In the genomic region with DNA sequence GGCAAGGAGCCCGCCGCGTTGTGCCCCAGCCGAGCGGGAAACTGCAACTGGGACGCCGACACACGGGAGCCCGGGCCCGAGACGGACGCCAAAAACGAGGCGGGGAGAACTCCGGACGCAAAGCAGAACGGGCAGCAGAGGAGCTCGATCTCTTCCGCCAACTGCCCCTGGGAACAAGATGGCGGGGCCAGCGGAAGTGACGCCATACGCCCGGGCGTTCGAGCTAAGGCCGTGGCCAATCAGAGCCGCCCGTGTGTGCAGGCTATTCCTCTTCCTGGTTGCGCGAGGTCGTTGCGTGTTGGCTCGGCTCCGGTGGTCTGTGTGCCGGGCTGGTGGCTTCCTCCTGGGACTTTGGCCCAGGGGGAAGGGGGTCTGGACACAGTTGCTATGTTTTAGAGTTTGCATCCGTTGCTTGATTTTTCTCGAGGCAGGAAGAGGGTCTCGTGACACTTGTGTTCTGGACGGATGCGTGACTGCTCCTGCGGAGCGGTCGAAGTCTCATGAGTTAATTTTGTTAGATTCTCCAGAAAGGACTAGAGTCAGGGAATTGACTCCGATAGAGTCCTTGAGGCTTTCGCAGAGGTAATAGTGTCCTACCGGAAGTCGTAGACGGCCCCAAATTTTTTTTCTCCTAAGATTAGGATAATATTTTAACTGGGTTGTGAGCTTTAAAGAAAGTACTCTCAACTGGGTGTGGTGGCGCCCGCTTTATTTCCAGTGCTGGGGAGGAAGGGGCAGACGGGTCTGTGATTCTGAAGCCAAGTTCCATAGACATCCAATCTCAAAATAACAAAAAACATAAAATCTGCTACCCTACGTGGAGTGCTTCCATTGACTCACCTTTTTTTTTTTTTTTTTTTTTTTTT, we compare ENCODE assay signal across 8 mouse cellular contexts. TPM values are rescaled to one million over a fixed set of nuclear protein-coding genes. Genes with fewer than 3 reads are reported as not detected.
A peak's percentile ranks its signal among the peaks of the same experiment; 100 is the strongest.
DNase-seq lines count a peak whose midpoint lies in the region; ATAC-seq lines count a peak whose summit lies in the region.

A gene (minus strand): TSS at position 180 of the 866 bp plus-strand sequence.

- H3K4me1 ChIP-seq in heart, embryonic 14.5 days (ENCODE audit: control insufficient read depth in 2 of 2, insufficient read depth in 2 of 2, low read length in 2 of 2), result peaks cover 2 to 8% of the 10 kb centered on the region in 2 experiments; a peak in 3 of 4 replicates
- peaks cover 38% of the 10 kb centered on the region for H3K4me1 ChIP-seq in liver, embryonic 13.5 days (replicated peaks)
- H3K4me1 ChIP-seq in stomach, embryonic 16.5 days (ENCODE audit: control insufficient read depth, insufficient read depth, low read length), result peaks cover 7% of the 10 kb centered on the region; the same call in 1 of the 2 replicates

- H3K27ac ChIP-seq in heart, embryonic 14.5 days (replicated peaks in 1 of 2; ENCODE audit: control insufficient read depth in 1 of 2, insufficient read depth in 1 of 2, low read depth in 2 of 2, low read length in 2 of 2), result peak within 1 kb of the TSS; percentile 98 to 99
- H3K27ac ChIP-seq in liver, embryonic 13.5 days, result peak within 1 kb of the TSS; percentile 97
- H3K27ac ChIP-seq in stomach, embryonic 16.5 days (ENCODE audit: low read length), result peak within 1 kb of the TSS; percentile 99

- H3K27me3 ChIP-seq in heart, embryonic 14.5 days (ENCODE audit: control insufficient read depth, insufficient read depth, low read length), result no peaks in the 10 kb centered on the region
- no peaks in the 10 kb centered on the region for H3K27me3 ChIP-seq in liver, embryonic 13.5 days
- H3K27me3 ChIP-seq in stomach, embryonic 16.5 days (ENCODE audit: control insufficient read depth, insufficient read depth, low read length), result no peaks in the 10 kb centered on the region

- H3K4me3 ChIP-seq in heart, embryonic 14.5 days (ENCODE audit: control insufficient read depth in 1 of 2, insufficient read depth in 1 of 2, low read depth in 1 of 2, low read length in 2 of 2), result peak within 1 kb of the TSS; percentile 88 to 95
- peak within 1 kb of the TSS; percentile 77 for H3K4me3 ChIP-seq in liver, embryonic 13.5 days (replicated peaks)
- H3K4me3 ChIP-seq in stomach, embryonic 16.5 days (replicated peaks; ENCODE audit: low read length), result peak within 1 kb of the TSS; percentile 96

- WGBS in heart, embryonic 14.5 days, result under 1% methylated on average over 49 of the region's 53 CpGs
- 1% methylated on average over 53 of the region's 53 CpGs for WGBS in liver, embryonic 13.5 days (ENCODE audit: insufficient replicate concordance)
- 1% methylated on average over 53 of the region's 53 CpGs for WGBS in stomach, embryonic 16.5 days

- H3K4me2 ChIP-seq in heart, embryonic 14.5 days (ENCODE audit: low read length), result peak within 1 kb of the TSS; percentile 96
- peak within 1 kb of the TSS; percentile 86 for H3K4me2 ChIP-seq in liver, embryonic 13.5 days
- peak within 1 kb of the TSS; percentile 95 for H3K4me2 ChIP-seq in stomach, embryonic 16.5 days (ENCODE audit: low read depth, low read length)

- H3K9ac ChIP-seq in heart, embryonic 14.5 days (ENCODE audit: low read length), result peak within 1 kb of the TSS; percentile 96
- H3K9ac ChIP-seq in liver, embryonic 13.5 days, result peak within 1 kb of the TSS; percentile 91
- H3K9ac ChIP-seq in stomach, embryonic 16.5 days (ENCODE audit: low read length), result peak within 1 kb of the TSS; percentile 94

- DNase-seq in c-Kit-negative CD71-positive TER-119-positive erythroid progenitor cells, embryonic 14.5 days (ENCODE audit: low read depth, low spot score), result peak; percentile 90
- peak; percentile 89 for DNase-seq in fibroblast of lung, adult 2 months (ENCODE audit: low read depth)
- peak; percentile 97 for DNase-seq in kidney, postnatal 14 days
- peak; percentile 92 for DNase-seq in liver, embryonic 13.5 days
- DNase-seq in neural tube, embryonic 10.5 days (ENCODE audit: extremely low spot score, low spot score), result peak; percentile 96

- ATAC-seq in CD4-positive, CD25-positive, alpha-beta regulatory T cell, adult 4 months, result peak; percentile 85
- ATAC-seq in heart, embryonic 14.5 days (ENCODE audit: insufficient number of reproducible peaks, insufficient read depth, low FRiP score, low read depth), result peak; percentile 99
- peak; percentile 97 for ATAC-seq in liver, embryonic 13.5 days (ENCODE audit: low read depth)
- peak; percentile 99 for ATAC-seq in stomach, embryonic 16.5 days (ENCODE audit: insufficient read depth, low FRiP score)

- H3K36me3 ChIP-seq in heart, embryonic 14.5 days (ENCODE audit: control insufficient read depth, insufficient read depth, low read length), result peaks cover 18% of the 10 kb centered on the region
- H3K36me3 ChIP-seq in liver, embryonic 13.5 days, result peaks cover 18% of the 10 kb centered on the region
- peaks cover 5% of the 10 kb centered on the region; the same call in 1 of the 2 replicates for H3K36me3 ChIP-seq in stomach, embryonic 16.5 days (ENCODE audit: control insufficient read depth, insufficient read depth, low read length)

- H3K9me3 ChIP-seq in heart, embryonic 14.5 days (ENCODE audit: control insufficient read depth, low read length), result no peaks in the 10 kb centered on the region
- no peaks in the 10 kb centered on the region for H3K9me3 ChIP-seq in liver, embryonic 13.5 days (replicated peaks)
- no peaks in the 10 kb centered on the region for H3K9me3 ChIP-seq in stomach, embryonic 16.5 days (replicated peaks; ENCODE audit: control insufficient read depth, low read length)

RNA-seq across cellular contexts. Expression of the gene that starts here (rescaled TPM):
- 100 to 1,000 TPM; 117 to 127 TPM for polyA plus RNA-seq in CD4-positive, CD25-positive, alpha-beta regulatory T cell, adult 4 months (2017; shearing (Covaris generic))
- polyA plus RNA-seq in heart, embryonic 14.5 days (2014; fragmentation: Nextera tagmentation; extraction: Ambion mirVana), result 37.5 and 47.5 TPM in 2 replicates
- 37.9 and 52.9 TPM in 2 replicates for polyA plus RNA-seq in liver, embryonic 13.5 days (2015; fragmentation: Nextera tagmentation; extraction: Ambion mirVana)
- 66.0 and 69.4 TPM in 2 replicates for polyA plus RNA-seq in stomach, embryonic 16.5 days (2015; fragmentation: Nextera tagmentation; extraction: Ambion mirVana)

Comparison
In these comparisons a context has a peak if more than half of its experiments do, and no peak if none do; other contexts are left out.
1. Peak in every context shown above with its lines: DNase-seq, ATAC-seq, H3K4me3 ChIP-seq and H3K27ac ChIP-seq.